Mouse (Mus musculus): ENCODE data around the gene Rad23b.

- no peak for TF ChIP-seq EP300 (IDR thresholded peaks at IDR 0.05; ENCODE audit: low read depth)
- no peak for TF ChIP-seq CTCF (IDR thresholded peaks at IDR 0.05; ENCODE audit: low read depth)
Observed at GRCm38 (mm10) chr4:55325786-55326518, 23.9 kb upstream of the Rad23b start.
